Mouse (Mus musculus): ENCODE data around the gene Itih5. TPM values are rescaled to one million over a fixed set of nuclear protein-coding genes. Genes with fewer than 3 reads are reported as not detected.

Gene Itih5
- total RNA-seq, 4 experiments from 2014 or later = 6.1 to 11.7 (median 7.3) TPM

DNA sequence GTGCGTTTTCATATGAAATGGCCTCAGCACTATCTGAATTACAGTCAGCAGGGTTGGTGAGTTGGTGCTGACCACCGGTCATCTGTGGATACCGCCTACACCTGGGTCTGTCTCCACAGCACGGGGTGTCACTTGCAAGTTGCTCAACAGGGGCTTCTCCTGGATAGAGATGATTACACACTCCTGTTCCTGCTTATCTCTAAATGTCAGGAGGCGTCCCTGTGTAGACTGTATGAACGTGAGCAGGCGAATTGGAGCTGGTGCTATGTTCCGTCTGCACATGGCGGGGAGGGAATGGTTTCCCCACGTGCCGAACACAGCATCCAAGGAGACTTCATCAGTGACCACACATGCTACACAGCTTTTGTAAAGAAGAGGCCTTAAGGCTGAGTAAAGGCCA, 13.9 kb downstream of the Itih5 start:
- DNase-seq (ENCODE audit: low spot score in 2 of 2) = no peak

DNA sequence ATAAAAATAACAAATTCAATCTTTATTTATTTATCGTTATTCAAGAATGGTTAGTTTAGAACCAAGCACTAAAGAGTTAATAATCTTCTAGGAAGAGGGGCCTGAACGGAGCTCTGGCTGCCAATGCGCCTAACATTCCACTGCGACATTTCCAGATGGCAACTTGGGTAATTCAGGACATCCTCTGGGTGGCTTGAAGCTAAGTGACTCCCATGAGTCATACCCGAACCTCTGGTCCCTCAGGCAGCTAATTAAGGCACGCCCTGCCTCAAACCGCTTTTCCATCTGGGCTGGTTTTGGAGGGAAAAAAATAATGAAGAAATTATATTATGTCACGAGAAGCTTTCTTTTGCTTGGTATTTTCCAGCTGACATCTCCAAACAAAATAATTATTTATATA, 14.6 kb downstream of the Itih5 start:
- DNase-seq (ENCODE audit: low spot score in 2 of 2) = peak in 1 of 2 experiments; percentile 16

DNA sequence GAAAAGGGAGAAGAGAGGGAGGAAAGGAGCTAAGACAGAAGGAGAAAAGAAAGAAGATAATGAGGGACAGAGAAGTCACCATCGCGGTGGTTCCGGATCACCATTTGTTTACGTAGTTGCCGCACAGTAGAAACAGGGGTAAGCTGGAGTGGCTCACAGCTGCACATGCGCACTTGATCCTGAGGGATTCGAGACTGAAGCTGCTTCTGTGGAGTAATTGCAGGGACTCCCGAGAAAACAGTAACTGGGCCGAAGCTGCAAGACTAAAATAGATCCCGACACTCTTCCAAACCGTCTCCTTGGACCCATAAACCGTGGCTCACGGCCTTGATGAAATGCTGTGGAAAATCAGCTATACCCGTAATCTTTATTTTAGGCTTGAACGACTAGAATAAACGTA, 16.6 kb downstream of the Itih5 start:
- peak in 1 of 2 experiments; percentile 28 for DNase-seq (ENCODE audit: low spot score in 2 of 2)

DNA sequence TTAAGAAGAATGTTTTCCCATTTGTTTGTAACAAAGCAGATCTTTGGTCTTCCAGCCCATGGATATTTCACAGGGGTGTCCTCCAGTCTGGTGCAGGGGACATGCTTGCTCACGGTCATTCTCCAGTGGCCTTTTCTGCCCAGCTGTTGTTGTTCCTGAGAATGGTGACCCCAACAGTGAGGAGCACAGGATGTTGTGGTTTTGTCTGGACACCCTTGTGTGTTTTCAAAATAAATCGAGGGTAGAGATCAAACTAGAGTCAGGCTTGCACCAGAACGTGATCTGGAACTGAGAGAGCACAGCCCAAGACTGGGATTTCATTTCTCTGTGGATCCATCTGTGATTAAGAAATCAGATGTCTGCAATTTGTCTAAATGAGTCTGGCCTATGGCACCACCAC, 40.2 kb downstream of the Itih5 start:
- DNase-seq (ENCODE audit: low spot score in 2 of 2) = no peak

DNA sequence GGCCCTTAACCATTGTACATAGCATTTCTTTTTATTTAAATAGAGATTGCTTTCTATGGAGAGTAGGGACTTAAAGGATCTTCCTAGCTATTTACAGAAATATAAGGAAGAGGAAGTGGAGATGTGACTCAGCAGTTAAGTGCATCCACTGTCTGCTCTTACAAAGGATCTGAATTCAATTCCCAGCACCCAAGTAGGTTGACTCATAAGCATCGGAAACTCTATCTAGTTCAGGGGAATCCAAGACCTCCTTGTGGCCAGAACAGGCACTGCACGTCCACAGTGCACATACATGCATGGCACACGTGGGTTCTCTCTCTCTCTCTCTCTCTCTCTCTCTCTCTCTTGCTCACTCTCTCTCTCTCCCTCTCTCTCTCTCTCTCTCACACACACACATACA, 41.8 kb downstream of the Itih5 start:
- no peak for DNase-seq (ENCODE audit: low spot score in 2 of 2)

DNA sequence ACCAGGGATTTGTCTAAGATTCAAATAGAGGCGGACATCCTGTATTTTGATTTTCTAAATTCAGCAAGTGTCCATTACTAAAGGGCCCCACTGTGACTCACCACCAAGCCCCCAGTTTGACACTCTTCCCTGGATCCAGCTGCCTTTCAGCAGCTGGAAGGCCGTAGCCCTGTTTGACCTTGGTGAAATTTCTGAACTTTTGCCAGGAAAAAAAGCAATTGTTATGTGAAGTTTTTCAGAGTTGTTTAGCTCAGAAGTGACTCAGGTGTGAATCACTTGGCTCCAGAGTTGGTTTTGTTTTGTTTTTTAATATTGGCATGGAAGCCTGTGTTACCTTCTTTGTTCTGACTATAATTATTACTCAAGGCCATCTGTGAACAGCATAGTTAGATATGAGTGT, 46.0 kb downstream of the Itih5 start:
- DNase-seq (ENCODE audit: low spot score in 2 of 2) = no peak

DNA sequence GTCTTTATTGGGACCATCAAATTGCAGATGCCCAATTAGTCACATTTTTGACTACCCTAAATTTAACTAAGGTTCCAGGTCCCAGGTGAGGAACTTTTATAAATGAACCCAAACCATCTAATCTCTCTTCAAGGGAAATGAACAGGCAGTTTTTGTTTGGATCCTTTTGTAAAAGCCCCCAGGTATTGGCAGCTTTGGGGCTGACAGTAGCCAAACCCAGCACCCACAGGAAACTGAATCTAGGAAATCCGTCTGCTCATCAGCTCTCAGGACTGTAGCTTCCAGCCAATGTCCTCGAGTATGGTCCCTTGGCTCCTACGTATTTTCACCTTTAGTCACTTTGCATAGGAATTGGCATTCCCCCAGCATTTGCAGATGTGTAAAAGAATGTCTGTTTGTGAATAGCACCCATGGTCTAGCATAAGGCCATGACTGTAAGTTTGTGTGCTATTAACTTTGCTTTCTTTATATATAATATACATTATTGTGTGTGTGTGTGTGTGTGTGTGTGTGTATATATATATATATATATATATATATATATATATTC, 47.4 kb downstream of the Itih5 start:
- DNase-seq (ENCODE audit: low spot score in 2 of 2) = no peak

DNA sequence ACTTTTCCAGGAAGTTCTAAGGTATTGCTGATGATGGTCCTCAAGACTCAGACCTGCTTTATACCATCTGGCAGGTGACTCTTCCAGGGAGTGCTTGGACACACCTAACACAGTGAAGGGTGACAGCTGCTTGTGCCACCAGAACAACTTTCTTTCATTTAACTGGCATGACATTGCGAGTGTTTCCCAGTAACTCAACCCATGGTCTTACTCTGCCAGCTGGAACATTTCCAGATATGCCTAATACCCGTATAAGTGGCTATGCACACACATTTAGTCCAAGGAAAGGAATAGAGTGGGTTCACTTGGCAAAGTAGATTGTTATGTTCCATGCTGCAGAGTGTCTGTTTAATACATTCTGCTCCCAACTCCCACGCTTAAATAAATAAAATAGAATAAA, 50.9 kb downstream of the Itih5 start:
- no peak for DNase-seq (ENCODE audit: low spot score in 2 of 2)

DNA sequence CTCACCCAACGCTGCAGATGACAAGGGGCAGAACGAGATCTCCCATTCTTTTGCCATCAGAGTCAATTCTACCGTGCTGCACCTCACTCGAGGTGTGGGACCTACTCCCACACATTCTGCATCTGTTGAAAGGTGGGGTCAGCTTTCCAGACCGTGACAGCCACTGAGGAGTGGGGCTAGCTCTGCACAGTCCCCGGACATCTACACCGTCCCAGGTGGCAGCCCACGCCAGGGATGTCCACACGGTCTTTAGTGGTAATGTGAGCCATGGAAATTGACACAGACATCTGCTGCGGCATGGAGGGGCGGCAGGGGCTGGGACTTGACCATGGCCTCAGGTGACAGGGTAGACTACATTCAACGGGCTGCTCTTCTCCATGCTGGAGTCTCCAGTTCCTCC, 60.1 kb downstream of the Itih5 start:
- DNase-seq (ENCODE audit: low spot score in 2 of 2) = no peak

DNA sequence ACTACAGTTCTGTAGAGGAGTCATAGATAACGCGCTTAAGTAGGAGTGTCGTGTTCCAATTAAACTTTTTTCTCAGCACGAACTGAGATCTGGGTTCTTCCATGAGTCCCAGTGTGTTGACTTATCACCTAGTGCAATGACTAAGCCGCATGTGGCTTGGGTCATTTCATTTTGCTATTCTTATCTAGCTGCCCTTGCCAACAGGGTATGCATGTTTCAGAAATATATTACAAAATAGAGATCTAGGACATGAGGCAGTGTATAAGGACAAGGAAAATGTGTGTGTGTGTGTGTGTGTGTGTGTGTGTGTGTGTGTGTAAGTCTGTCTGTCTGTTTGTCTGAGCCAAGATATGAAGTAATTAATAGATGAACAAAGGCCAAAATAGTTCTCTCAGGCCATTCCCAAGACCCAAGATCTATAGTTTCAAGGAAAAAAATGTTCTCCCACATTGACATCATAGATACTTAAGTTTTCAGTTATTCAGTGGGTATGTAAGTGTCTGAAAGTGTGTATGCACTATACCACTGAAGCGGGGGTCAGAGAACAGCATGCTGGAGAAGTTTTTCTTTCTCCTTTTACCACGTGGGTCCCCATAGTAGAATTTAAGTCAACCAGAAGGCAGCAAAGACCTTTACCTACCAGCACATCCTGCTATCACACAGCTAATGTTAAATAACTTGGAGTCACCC, 62.6 kb downstream of the Itih5 start:
- no peak for DNase-seq (ENCODE audit: low spot score in 2 of 2)

DNA sequence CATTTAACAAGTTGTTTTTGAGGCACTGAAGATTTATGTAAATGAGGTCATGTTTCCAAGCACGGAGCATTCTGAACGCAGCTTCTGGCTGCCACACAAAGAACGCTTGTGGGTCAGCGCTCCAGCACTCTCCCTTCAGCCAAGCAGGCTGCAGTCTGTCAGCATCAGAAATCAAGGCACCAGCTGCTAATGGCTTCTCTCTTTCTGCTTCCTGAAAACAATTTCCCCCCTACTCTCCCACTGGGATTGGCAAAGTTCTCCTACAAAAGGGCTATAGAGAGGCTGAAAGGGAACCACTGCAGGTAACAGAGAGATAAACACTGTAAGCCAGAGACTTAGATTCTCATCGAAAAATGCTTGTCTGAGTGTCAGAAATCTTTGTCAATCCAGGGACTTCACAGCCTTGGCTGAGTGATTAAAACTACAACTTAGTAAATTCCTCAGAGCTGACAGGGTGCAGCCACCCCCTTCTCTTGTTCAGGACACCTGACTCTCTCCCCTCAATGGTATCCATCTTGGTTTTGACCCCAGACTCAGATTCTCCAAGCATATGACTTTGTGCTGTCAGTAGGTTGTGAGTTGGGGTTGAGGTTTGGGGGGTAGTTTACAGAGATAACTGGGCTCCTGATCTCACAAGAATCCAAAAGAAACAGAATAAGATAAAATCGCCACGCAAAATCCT, 63.3 kb downstream of the Itih5 start:
- DNase-seq (ENCODE audit: low spot score in 2 of 2) = no peak

DNA sequence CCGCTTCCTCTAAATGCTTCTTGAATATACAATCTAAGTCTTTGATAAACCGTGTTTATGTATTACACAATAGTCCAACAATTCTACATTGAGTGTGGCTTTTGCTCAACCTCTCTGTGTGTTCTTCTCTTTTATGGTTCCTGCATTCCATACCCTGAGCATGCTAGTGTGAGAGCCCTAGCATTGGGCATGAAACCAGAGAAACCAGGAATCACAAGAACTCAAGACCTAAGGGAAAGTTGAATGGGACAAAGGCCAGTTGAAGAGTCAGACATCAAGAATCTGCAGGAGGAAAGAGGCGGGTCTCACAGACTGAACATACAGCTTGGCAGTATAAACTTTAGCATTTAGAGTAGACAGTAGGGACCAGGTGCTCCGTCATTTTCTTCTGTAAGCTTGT, 68.5 kb downstream of the Itih5 start:
- DNase-seq (ENCODE audit: low spot score in 2 of 2) = no peak

DNA sequence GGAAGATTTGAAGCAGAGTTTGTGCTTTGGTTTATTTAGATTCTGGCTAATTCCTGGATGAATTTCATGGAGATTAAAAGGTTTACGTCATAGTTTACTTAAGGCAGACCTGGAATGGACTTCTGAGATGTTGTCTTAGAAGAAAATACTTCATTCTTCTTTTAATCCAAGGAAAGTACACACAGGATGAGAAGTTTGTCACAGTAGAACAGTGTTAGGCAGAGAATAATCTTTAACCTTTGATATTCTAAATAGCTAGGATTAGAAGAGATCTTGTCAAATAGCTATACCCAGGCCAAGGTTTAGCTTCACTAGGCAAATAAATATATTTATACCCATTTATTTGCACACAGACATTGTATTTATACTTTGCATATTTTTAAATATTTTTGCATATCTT, 73.5 kb downstream of the Itih5 start:
- no peak for DNase-seq (ENCODE audit: low spot score in 2 of 2)

DNA sequence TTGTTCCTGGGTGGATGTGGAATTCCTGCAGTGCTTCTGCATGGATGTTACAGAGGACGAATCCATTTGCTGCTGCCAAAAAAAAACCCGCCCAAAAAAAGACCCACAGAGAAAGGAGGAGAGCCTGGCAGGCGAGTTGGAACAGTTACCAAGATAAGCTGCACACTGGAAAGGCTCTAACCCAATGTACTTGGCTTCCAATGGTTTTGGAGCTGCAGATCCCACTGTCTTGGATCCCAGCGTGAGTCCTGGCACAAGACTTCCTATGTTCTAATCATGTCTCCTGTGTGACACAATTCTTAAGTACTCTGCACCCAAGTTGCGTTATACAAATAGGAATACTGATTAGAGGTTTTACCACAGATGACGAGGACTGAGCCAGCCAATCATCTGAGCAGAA, 78.6 kb downstream of the Itih5 start:
- DNase-seq (ENCODE audit: low spot score in 2 of 2) = no peak

DNA sequence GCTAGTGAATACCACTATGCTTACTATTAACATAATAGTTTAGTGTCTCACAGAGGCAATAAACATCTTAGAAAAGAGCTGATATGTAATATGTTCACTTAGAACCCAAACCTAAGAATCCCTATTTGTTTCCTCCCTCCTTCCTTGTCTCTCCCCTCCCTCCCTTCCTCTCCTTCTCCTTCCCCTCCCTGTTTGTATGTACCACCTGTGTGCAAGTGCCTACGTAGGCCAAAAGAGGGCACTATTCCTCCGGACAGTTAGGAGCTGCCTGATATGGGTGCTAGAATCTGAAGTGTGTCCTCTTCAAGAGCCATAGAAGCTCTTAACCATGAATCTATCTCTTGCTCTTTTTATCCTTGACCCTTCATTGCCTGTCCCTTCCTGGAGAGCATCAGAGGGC, 83.2 kb downstream of the Itih5 start:
- DNase-seq (ENCODE audit: low spot score in 2 of 2) = no peak

DNA sequence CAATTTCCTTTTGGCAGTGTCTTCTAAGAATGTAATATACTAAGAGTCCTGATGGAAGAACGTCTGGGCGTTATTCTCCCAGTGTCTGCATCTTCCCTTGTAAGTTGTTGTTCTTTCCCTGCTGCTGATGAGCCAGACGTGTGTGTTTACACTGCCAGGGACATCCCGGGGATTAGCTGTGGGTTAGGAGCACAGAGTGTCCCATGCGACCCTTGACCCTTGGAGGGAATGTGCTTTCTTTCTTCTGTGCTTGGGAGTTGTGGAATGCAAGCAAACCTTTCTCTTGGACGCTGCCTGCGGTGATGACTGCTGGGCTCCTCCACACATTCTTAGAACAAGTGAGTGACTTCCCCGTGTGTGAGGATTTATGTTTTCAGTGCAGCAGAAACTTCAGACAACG, 89.6 kb downstream of the Itih5 start:
- DNase-seq (ENCODE audit: low spot score in 2 of 2) = no peak

DNA sequence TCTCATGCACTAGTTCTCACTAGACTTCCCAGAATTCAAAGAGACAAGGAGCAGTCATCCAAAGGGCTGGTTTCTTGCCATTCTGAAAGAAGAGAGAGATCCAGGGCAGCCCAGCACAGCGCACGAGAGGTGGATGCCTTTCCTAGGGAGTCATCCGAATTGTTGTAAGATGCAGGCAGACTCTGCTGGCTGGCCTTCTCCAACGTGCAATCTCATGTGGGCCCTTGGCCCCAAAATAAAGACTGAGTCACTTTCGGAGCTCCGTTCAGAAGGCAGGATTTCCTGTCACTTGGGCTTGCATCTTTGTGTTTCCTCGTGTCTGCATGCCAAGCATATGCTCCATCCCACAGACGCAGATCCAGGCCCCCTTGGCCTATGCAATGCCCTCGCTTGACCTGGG, 97.1 kb downstream of the Itih5 start:
- peak; percentile 55 to 61 for DNase-seq (ENCODE audit: low spot score in 2 of 2)

DNA sequence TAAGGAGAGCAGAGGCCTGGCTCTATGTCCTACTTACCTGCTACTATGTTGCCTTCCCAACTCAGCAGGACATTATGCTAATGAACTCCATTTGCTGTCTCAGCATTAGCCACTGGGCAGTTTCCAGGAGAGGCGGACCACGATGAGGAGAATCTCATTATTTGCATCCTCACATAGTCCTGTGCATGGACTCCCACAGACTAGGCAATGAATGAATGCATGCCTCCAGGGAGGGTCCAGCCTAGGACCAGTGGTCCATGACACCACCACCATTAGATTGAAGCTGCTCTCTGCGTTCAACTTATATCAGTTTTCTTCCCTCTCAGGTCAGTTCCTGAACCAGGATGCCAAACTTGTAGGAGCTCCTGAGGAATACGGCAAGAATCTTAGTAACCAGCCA, 97.6 kb downstream of the Itih5 start:
- DNase-seq (ENCODE audit: low spot score in 2 of 2) = no peak

DNA sequence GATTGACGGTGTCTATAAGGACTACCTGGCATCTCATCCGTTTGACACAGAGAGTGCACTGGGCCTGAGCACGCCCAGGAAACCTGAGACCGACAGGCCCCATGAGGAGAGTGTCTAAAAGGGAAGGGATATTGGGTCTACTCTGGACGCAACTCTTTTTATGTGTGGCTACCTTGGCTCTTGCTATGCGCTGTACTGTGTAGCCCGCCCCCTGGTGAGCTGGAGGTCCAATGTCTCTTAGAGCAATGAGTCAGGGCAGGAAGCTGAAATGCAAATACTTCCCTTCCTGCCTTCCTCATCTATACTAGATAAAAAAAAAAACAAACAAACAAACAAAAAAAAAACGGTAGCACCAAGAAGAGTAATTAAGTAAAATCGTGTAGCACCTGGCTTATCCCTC, 98.1 kb downstream of the Itih5 start:
- DNase-seq (ENCODE audit: low spot score in 2 of 2) = no peak

DNA sequence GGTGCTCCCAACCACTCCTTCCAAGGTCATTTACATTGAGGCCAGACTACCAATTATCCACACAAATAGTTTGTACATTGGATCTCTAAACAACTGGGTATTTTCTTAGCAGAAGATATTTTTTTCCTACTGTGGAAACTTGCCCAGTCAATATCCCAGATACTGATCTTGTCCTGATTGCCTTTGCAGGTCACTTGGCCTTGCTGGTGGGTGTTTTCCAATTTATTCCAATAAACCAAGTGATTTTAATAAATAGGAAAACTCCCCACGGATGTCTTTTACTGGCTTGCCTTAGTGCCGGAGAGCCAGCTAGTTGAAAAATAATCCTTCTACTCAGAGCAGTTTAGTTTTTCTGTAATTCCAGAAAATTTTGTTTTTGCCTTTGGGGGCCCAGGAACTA, 98.6 kb downstream of the Itih5 start:
- no peak for DNase-seq (ENCODE audit: low spot score in 2 of 2)

DNA sequence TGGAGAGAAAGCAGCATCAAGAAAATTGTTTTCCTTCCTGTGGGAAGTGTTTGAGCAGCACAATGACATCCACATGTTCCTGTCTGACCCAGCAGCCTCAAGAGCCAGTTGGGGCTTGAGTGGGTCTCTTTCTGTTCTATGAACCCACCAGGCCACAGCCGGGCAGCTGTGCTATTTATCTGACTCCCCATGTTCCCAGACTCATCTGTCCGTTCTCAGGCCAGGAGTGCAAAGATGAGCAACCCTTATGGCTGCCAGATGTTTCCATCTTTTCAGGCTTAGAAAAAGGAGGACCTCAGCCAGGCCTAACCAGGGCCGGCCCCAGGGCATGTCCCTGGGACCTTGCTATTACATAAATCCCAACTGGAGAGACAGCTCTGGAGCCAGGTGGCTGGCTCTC, 100.0 kb downstream of the Itih5 start:
- peak in 1 of 2 experiments; percentile 37 for DNase-seq (ENCODE audit: low spot score in 2 of 2)

DNA sequence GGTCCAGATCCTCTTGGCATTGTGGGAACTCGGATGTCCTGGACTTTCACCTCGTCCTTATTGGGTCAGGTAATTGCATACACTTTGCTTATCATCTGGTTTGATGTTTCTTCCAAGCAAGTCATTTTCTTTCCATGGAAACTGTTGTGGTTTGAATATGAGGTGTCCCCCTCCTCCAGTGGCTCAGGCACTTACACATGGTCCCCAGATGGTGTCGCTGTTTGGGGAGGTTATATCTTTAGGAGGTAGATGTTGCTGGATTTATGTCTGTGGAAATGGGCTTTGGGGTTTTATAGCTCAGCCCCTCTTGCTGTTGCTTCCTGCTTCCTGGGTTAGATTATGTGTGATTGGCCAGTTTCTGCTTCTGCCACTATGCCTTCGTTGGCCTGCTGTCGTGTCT, 103.6 kb downstream of the Itih5 start:
- DNase-seq (ENCODE audit: low spot score in 2 of 2) = no peak

DNA sequence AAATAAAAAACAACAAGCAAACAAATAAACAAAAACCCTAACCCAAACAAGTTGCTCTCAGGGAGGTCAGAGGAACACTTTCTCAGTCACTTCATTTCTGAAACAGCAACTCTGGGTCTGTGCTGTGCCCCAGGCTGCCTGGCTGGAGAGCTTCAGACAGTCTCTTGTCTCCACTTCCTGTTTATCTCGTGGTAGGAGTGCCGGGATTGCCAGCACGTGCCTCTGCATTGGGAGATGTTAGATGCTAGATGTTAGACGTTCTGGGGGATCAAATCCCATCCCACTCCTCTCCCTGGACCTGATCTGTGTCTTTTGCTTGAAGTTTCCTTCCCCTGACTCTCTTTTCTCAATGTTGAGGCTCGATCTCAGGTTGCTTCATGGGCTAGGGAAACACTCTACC, 104.9 kb downstream of the Itih5 start:
- DNase-seq (ENCODE audit: low spot score in 2 of 2) = no peak

All from gastrocnemius, adult 8-10 months (tissue).